Mouse (Mus musculus) megakaryocyte-erythroid progenitor cell, adult 5 weeks (primary cell): ENCODE data around the gene Adcy7. TPM values are rescaled to one million over a fixed set of nuclear protein-coding genes. Genes with fewer than 3 reads are reported as not detected.

Source experiments
- polyA plus RNA-seq: library from polyadenylated mRNA; stranded (reverse); fragments of >175 nt; gene quantifications from 2 replicates; pipeline ENCODE4 v1.2.3, GENCODE M21; 2012

Adcy7 gene
- polyA plus RNA-seq = 27.9 and 31.0 TPM in 2 replicates

GRCm38 (mm10) chr8:88272231-88273050 is at the start of gene Adcy7:
Gene Adcy7, plus strand, starts transcription at chr8:88272403.

GRCm38 (mm10) chr8:88361708-88362428 is 89.7 kb downstream of the Adcy7 start, which contains the start of gene Brd7:
Gene Brd7, minus strand, starts transcription at chr8:88362194.

Other genes starting within 250 kb of the Adcy7 start
- gene Cnep1r1, start 153.6 kb upstream of the Adcy7 start, polyA plus RNA-seq = 10.1 and 11.0 TPM in 2 replicates
- 10.5 and 13.4 TPM in 2 replicates for gene Heatr3, start 134.5 kb upstream of the Adcy7 start, polyA plus RNA-seq
- 13.9 and 18.8 TPM in 2 replicates for gene Tent4b, start 73.2 kb upstream of the Adcy7 start, polyA plus RNA-seq
- 192 and 267 TPM in 2 replicates for gene Brd7, start 89.8 kb downstream of the Adcy7 start, polyA plus RNA-seq
- 0.39 and 0.88 TPM in 2 replicates for gene Nkd1, start 249.0 kb downstream of the Adcy7 start, polyA plus RNA-seq